Mouse (Mus musculus) heart, adult 9 months (tissue): ENCODE data around the gene Strap.

Experiments used
- DNase-seq, 2 experiments: peaks; one replicate each; pipeline ENCODE4 v3.0.0; 2022; ENCODE audit warnings: low spot score in 2 of 2

Gene Strap

GRCm38 (mm10) chr6:137774166-137774565, 39.3 kb downstream of the Strap start:
- DNase-seq, result no peak

DNA sequence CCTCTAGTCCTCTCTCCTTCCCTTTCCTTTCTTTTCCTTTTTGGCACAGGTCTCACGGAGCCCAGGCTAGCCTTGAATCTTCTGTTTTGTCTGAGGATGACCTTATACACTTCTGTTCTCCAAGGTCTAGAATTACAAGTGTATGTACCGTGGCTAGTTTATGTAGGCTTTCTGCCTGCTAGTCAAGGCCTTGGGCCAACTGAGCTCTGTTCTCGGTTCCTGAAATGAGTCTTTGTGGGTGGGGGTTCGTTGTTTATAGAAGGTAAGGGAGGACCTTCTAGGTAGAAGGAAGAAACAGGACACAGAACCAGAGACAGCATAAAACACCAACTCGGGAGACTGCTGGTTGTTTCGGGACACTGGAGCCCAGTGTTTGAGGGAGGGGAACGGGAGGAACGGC, 40.3 kb downstream of the Strap start:
- no peak for DNase-seq

DNA sequence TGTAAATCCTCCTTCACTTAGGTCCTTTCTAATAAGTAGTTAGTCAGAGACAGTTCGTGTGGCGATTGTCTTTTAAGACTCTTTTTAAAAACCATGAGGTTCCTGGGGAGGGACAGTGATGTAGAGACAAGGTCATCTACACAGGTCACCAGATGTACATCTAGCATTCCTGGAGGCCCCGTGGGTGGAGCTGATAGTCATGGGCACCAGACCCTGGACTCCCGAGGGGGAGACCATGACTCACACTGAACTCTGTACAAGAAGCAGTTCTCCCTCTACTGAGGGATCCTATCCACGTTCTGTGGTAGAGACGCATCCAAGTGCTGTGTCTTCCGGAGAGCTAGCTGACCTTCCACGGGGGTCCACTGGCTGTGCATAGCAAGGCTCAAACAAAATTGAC, 42.1 kb downstream of the Strap start:
- no peak for DNase-seq

GRCm38 (mm10) chr6:137783899-137784637, 49.2 kb downstream of the Strap start:
- DNase-seq, result no peak

- no peak for DNase-seq
Observed at GRCm38 (mm10) chr6:137788976-137789590, 54.2 kb downstream of the Strap start.

- no peak for DNase-seq
Observed at GRCm38 (mm10) chr6:137789658-137790057, 54.8 kb downstream of the Strap start.

DNA sequence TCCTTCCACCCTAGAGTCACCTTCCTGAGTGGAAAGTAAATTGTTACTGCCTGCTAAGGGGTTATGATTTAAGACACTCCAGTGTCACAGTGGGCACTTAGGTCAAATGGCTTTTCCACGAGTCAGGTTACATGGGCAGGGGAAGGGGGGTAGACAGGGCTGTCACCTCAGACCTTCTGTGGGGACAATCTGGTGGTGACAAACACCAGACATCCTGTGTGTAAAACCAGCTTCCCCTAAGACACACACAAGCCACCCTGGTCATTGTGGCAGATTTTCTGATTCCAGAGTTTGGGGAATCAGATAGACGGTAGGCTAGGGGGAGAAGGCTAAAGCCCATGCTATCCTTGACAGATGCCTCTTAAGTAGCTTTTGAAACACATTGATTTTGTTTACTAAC, 60.6 kb downstream of the Strap start:
- no peak for DNase-seq

- no peak for DNase-seq
Observed at GRCm38 (mm10) chr6:137796596-137797567, 62.0 kb downstream of the Strap start.

DNA sequence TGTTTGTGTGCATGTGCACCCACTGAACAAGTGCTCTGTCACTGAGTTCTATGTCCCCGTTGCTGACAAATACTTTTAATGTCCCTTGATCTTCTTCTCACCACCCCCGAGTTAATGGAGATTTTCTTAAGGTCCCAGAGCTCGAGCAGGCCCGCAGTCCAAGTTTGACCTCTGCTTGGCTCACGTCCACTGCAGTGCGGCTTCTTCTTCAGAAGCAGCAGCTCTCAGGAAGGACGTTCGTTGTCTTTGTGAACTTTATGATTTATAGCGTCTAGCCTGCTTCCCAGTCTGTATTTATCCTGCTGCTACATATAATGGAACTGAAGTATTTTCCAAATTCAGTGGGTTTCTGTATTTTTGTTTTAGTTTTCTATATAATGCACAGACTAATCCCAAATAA, 64.4 kb downstream of the Strap start:
- DNase-seq, result no peak
